ENCODE assay signal across 22 mouse cellular contexts in the genomic region with DNA sequence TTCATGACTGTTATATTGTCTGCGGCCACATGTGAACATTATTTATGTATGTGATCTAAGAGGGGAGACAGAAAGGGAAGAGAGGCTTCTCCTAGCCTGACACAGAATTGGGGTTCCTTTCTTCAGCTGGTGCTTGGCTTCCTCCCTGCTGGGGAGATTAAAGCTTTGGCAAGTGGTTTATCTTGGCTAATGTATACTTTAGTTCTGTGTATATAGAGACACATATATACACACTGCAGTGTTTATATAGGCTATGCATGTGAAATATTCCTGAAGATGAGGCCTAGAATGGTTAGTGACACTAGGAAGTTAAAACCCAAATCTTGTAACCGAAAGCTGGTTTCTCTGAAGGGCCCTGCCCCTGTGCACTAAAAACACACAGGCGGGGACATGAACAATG.
DNase-seq lines count a peak whose midpoint lies in the region; ATAC-seq and TF ChIP-seq lines count a peak whose summit lies in the region.
"Had no signal": no experiment of that assay in that cellular context is flagged by ENCODE, and none has a peak within 500 bp of the region (broad histone marks: within the 10 kb centered on the region; RNA-seq: fewer than 3 reads in every experiment).

No protein-coding gene starts in this region.

- 40% methylated on average over 3 of the region's 3 CpGs for WGBS in intestine, embryonic 14.5 days
- WGBS in intestine, embryonic 15.5 days: 54% methylated on average over 3 of the region's 3 CpGs
- WGBS in lung, embryonic 14.5 days: 34% methylated on average over 3 of the region's 3 CpGs
- 80% methylated on average over 3 of the region's 3 CpGs for WGBS in lung, adult 2 months
- WGBS in stomach, embryonic 16.5 days: 45% methylated on average over 3 of the region's 3 CpGs
- WGBS in hindbrain, postnatal 0 days: 90% methylated on average over 3 of the region's 3 CpGs

- DNase-seq in intestine, embryonic 14.5 days (ENCODE audit: low spot score): no peak
- DNase-seq in lung, embryonic 14.5 days: peak; percentile 55
- DNase-seq in lung, adult 2 months: no peak
- no peak for DNase-seq in hindbrain, postnatal 0 days (ENCODE audit: low spot score)
- DNase-seq: adrenal gland, adult 2 months; adrenal gland, postnatal 10 days; adrenal gland, postnatal 25 days; cerebellum, adult 11 months; cerebellum, adult 18-20 months; cerebellum, adult 8-10 months; cerebellum, adult 9-11 months; cerebellum, postnatal 14 days; cerebellum, postnatal 36 days; embryo, embryonic 11 days had no signal

- H3K4me2 ChIP-seq in intestine, embryonic 14.5 days (ENCODE audit: low read length): no peak overlapping the region
- H3K4me2 ChIP-seq in intestine, embryonic 15.5 days (replicated peaks): no peak overlapping the region
- no peak overlapping the region for H3K4me2 ChIP-seq in lung, embryonic 14.5 days
- H3K4me2 ChIP-seq in stomach, embryonic 16.5 days (ENCODE audit: low read depth, low read length): no peak overlapping the region
- H3K4me2 ChIP-seq in hindbrain, postnatal 0 days (ENCODE audit: low read depth, low read length): no peak overlapping the region
- H3K4me2 ChIP-seq: embryonic facial prominence, embryonic 13.5 days; embryonic facial prominence, embryonic 15.5 days; forebrain, embryonic 12.5 days had no signal

- no peak overlapping the region for H3K9ac ChIP-seq in intestine, embryonic 14.5 days (ENCODE audit: low read length)
- H3K9ac ChIP-seq in intestine, embryonic 15.5 days: no peak overlapping the region
- no peak overlapping the region for H3K9ac ChIP-seq in lung, embryonic 14.5 days
- H3K9ac ChIP-seq in stomach, embryonic 16.5 days (ENCODE audit: low read length): no peak overlapping the region
- H3K9ac ChIP-seq in hindbrain, postnatal 0 days (replicated peaks; ENCODE audit: low read length): no peak overlapping the region
- H3K9ac ChIP-seq: embryonic facial prominence, embryonic 13.5 days; embryonic facial prominence, embryonic 15.5 days; forebrain, embryonic 12.5 days had no signal

- H3K27me3 ChIP-seq in intestine, embryonic 14.5 days (replicated peaks; ENCODE audit: control insufficient read depth, insufficient read depth, low read length): no peaks in the 10 kb centered on the region
- H3K27me3 ChIP-seq in intestine, embryonic 15.5 days (replicated peaks): no peaks in the 10 kb centered on the region
- H3K27me3 ChIP-seq in lung, embryonic 14.5 days (ENCODE audit: insufficient read depth, low read length): no peaks in the 10 kb centered on the region
- H3K27me3 ChIP-seq in stomach, embryonic 16.5 days (ENCODE audit: control insufficient read depth, insufficient read depth, low read length): no peaks in the 10 kb centered on the region
- no peaks in the 10 kb centered on the region for H3K27me3 ChIP-seq in hindbrain, postnatal 0 days (ENCODE audit: insufficient read depth, low read length)
- H3K27me3 ChIP-seq: embryonic facial prominence, embryonic 13.5 days; embryonic facial prominence, embryonic 15.5 days; forebrain, embryonic 12.5 days had no signal

- peak overlapping the region; percentile 14; the same call in 1 of the 2 replicates for H3K27ac ChIP-seq in intestine, embryonic 14.5 days (ENCODE audit: low read depth)
- no peak overlapping the region for H3K27ac ChIP-seq in intestine, embryonic 15.5 days
- peak overlapping the region; percentile 26; the same call in 1 of the 2 replicates for H3K27ac ChIP-seq in lung, embryonic 14.5 days (ENCODE audit: low read depth)
- H3K27ac ChIP-seq in stomach, embryonic 16.5 days (ENCODE audit: low read length): 0 out of 2 replicates have a peak overlapping the region, but pooled peaks have one; percentile 3
- H3K27ac ChIP-seq in hindbrain, postnatal 0 days: no peak overlapping the region
- H3K27ac ChIP-seq: embryonic facial prominence, embryonic 13.5 days; embryonic facial prominence, embryonic 15.5 days; forebrain, embryonic 10.5 days; forebrain, embryonic 12.5 days had no signal

- H3K9me3 ChIP-seq in intestine, embryonic 14.5 days (ENCODE audit: control insufficient read depth, low read length): 0 out of 2 replicates have a peak, but pooled peaks cover 5% of the 10 kb centered on the region
- H3K9me3 ChIP-seq in intestine, embryonic 15.5 days: no peaks in the 10 kb centered on the region; the same call in 1 of the 2 replicates
- H3K9me3 ChIP-seq in lung, embryonic 14.5 days (ENCODE audit: low read depth, low read length): no peaks in the 10 kb centered on the region
- H3K9me3 ChIP-seq in stomach, embryonic 16.5 days (replicated peaks; ENCODE audit: control insufficient read depth, low read length): 0 out of 2 replicates have a peak, but pooled peaks cover 6% of the 10 kb centered on the region
- H3K9me3 ChIP-seq in hindbrain, postnatal 0 days (ENCODE audit: low read length): no peaks in the 10 kb centered on the region
- H3K9me3 ChIP-seq: embryonic facial prominence, embryonic 13.5 days; embryonic facial prominence, embryonic 15.5 days; forebrain, embryonic 10.5 days; forebrain, embryonic 12.5 days had no signal

- no peak overlapping the region for H3K4me3 ChIP-seq in intestine, embryonic 14.5 days (ENCODE audit: low read depth, low read length)
- H3K4me3 ChIP-seq in intestine, embryonic 15.5 days (replicated peaks): no peak overlapping the region
- no peak overlapping the region for H3K4me3 ChIP-seq in lung, embryonic 14.5 days (ENCODE audit: low read depth, low read length)
- H3K4me3 ChIP-seq in lung, adult 2 months (replicated peaks; ENCODE audit: extremely low read depth, low read depth, low read length): no peak overlapping the region
- H3K4me3 ChIP-seq in stomach, embryonic 16.5 days (replicated peaks; ENCODE audit: low read length): no peak overlapping the region
- no peak overlapping the region for H3K4me3 ChIP-seq in hindbrain, postnatal 0 days (ENCODE audit: low read length)
- H3K4me3 ChIP-seq: embryonic facial prominence, embryonic 13.5 days; embryonic facial prominence, embryonic 15.5 days; erythroblast, embryonic 14.5 days; forebrain, embryonic 10.5 days; forebrain, embryonic 12.5 days had no signal

- TF ChIP-seq CTCF in lung, embryonic 14.5 days (IDR thresholded peaks at IDR 0.05; ENCODE audit: low read depth): no peak
- TF ChIP-seq CTCF in lung, adult 2 months (IDR thresholded peaks at IDR 0.05; ENCODE audit: insufficient read depth, low read length): no peak
- TF ChIP-seq CTCF in hindbrain, postnatal 0 days (IDR thresholded peaks at IDR 0.05; ENCODE audit: low read depth): no peak

- no peaks in the 10 kb centered on the region for H3K36me3 ChIP-seq in intestine, embryonic 14.5 days (ENCODE audit: control insufficient read depth, insufficient read depth, low read length)
- no peaks in the 10 kb centered on the region for H3K36me3 ChIP-seq in intestine, embryonic 15.5 days
- no peaks in the 10 kb centered on the region for H3K36me3 ChIP-seq in lung, embryonic 14.5 days (ENCODE audit: insufficient read depth)
- no peaks in the 10 kb centered on the region for H3K36me3 ChIP-seq in stomach, embryonic 16.5 days (ENCODE audit: control insufficient read depth, insufficient read depth, low read length)
- no peaks in the 10 kb centered on the region for H3K36me3 ChIP-seq in hindbrain, postnatal 0 days (ENCODE audit: insufficient read depth, low read length)
- H3K36me3 ChIP-seq: embryonic facial prominence, embryonic 13.5 days; embryonic facial prominence, embryonic 15.5 days; forebrain, embryonic 10.5 days; forebrain, embryonic 12.5 days had no signal

- H3K4me1 ChIP-seq in intestine, embryonic 14.5 days (replicated peaks; ENCODE audit: control insufficient read depth, insufficient read depth, low read length): peaks cover 7% of the 10 kb centered on the region; the same call in 1 of the 2 replicates
- H3K4me1 ChIP-seq in intestine, embryonic 15.5 days (replicated peaks): no peaks in the 10 kb centered on the region
- no peaks in the 10 kb centered on the region for H3K4me1 ChIP-seq in lung, embryonic 14.5 days (ENCODE audit: insufficient read depth)
- no peaks in the 10 kb centered on the region for H3K4me1 ChIP-seq in lung, adult 2 months (ENCODE audit: control insufficient read depth, insufficient read depth, low read length)
- H3K4me1 ChIP-seq in stomach, embryonic 16.5 days (ENCODE audit: control insufficient read depth, insufficient read depth, low read length): 0 out of 2 replicates have a peak, but pooled peaks cover 5% of the 10 kb centered on the region
- no peaks in the 10 kb centered on the region for H3K4me1 ChIP-seq in hindbrain, postnatal 0 days (ENCODE audit: insufficient read depth, low read length)
- H3K4me1 ChIP-seq: embryonic facial prominence, embryonic 13.5 days; embryonic facial prominence, embryonic 15.5 days; forebrain, embryonic 10.5 days; forebrain, embryonic 12.5 days had no signal

- no peak for TF ChIP-seq POLR2A in lung, adult 2 months (IDR thresholded peaks at IDR 0.05; ENCODE audit: borderline replicate concordance, extremely low read depth, low read depth, low read length)

- ATAC-seq in intestine, embryonic 14.5 days (replicated peaks; ENCODE audit: low FRiP score, low TSS enrichment, low read depth): no peak
- no peak for ATAC-seq in intestine, embryonic 15.5 days
- ATAC-seq in lung, embryonic 14.5 days (ENCODE audit: insufficient read depth): peak; percentile 66; the same call in 1 of the 2 replicates
- no peak for ATAC-seq in stomach, embryonic 16.5 days (ENCODE audit: insufficient read depth, low FRiP score)
- no peak for ATAC-seq in hindbrain, postnatal 0 days
- ATAC-seq: forebrain, embryonic 14.5 days had no signal

Comparison
In these comparisons a context has a peak if more than half of its experiments do, and no peak if none do; other contexts are left out.
1. H3K27ac ChIP-seq: peak in intestine, embryonic 14.5 days (single experiment), lung, embryonic 14.5 days (single experiment) and stomach, embryonic 16.5 days (single experiment); none in intestine, embryonic 15.5 days (single experiment) and hindbrain, postnatal 0 days (single experiment).